Mouse (Mus musculus): ENCODE data around the gene Atxn7l1.
A peak's percentile ranks its signal among the peaks of the same experiment; 100 is the strongest.
"Not testable (repeated sequence)": the region's sequence is repeated elsewhere in the genome, so short reads cannot be mapped to it uniquely, and the experiment has no call there.

Gene Atxn7l1

DNA sequence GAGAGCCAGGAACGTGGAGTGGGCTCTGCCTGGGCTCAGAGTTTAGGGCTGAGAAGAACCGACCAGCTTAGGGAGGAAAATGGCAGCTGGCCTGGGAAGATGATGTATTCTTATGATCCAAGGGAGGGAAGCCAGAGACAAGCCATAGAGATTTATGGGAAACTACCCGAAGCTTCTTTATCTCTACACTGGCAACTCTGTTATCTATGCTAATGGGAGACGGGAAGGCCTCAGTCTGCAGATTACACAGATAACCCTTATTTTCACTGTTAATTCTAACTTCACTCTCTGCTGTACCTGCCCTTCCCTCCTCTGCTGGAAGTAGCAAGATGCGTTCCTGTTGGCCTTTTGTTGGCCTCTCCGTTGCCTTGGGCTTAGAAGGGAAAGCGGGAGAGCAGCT, 5.6 kb downstream of the Atxn7l1 start:
- no peak for DNase-seq

DNA sequence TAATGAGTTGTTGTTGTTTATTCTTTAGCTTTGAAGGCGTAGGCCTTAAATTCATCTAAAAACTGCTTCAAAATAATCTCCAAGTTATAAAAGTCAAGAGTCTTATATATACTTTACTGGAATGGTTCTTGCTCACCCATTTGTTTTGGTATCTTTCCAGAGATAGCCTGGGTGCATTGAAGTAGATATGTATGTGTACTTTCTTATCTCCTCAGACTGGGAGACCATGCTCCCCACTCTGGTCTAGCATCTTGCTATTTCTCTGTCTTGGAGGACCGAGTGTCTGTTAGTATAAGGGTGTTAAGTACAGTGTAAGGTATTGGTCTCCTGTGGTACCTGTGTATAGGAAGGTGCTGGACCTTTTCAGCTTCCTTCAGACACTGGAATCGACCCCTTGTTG, 6.4 kb downstream of the Atxn7l1 start:
- DNase-seq = no peak

DNA sequence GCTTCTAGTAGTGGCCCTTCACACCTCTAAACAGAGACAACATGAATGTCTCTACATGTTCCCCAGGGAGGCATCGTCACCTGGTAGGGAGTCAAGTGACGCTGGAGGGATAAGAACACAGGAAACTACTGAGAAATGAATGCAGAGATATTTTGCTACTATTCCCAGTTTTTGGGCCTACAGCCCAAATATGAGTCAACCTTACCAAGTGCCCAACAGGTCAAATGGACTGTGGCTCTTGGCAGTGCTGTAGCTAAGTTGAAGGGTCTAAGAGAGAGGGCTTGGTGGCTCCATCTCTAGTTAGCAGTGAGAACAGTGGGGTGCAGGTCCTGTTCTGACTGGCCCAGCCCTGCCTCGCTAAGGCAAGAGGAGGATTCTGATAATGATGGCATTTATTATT, 7.2 kb downstream of the Atxn7l1 start:
- no peak for DNase-seq

DNA sequence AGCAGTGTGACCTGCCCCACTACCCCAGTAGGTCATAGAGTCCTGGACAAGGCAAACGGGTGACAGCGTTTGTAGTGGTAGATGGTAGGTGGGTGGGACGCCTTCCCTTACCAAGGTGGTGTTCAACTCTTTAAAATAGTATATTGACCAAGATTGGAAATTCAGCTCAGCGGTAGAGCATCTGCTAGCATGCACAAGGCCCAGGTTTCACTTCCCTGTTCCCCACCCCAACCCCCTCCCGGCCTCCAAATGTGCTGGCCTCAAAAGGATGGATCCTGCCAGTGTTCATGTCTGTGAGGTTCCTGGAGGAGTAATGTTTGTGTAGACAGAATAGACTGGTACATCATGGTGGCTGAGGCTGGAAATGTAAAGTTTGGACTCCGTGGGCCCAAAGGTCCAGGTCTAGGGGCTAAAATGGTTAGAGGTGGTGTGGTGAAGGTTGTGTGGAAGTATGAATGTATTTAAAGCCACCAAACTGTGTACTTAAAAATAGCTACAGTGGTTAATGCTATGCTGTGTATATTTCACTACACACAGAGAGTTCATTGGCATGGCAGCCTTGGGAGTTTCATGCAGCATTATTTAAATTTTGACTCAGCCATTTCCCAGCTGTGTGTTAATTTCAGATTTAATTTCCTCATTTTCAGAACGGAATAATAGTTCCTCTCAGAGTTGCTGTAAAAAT, 9.0 kb downstream of the Atxn7l1 start:
- DNase-seq = no peak

DNA sequence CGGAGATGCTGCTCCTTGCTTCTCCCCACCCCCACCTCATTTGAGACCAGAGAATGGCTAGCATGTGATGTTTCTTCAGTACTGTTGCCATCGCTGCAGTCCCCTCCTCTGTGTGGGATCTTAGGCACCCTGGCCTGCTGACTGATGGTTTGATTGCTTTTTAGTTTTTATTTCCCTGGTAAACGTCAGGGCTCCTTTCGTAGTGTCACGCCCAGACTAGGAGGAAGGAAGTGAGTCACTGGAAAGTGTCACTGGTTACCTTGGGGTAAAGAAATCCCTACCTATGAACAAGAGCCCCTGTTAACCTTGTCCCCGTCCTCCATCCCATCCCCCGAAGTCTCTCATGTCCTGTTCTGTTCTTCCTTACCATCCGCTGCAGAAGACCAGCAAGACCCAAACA, 10.8 kb downstream of the Atxn7l1 start:
- no peak for DNase-seq

DNA sequence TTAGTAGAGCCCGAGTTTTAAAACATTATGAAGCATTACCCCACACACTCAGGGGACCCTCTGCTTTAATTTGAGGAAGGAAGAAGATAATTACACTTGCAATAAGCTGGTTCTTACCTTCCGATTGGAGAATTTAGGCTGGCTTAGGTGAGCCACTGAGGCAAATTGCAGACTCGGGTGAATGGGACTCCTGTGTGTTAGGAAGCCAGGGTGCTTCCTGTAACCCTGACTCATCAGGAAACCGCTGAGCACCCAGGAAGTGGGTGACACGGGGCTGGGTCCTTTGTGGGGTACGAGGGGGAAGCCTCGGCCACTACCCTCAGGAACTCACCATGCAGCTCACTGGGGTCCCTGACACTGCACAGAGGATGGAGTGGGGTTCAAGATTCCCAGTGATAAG, 12.9 kb downstream of the Atxn7l1 start:
- no peak for DNase-seq

DNA sequence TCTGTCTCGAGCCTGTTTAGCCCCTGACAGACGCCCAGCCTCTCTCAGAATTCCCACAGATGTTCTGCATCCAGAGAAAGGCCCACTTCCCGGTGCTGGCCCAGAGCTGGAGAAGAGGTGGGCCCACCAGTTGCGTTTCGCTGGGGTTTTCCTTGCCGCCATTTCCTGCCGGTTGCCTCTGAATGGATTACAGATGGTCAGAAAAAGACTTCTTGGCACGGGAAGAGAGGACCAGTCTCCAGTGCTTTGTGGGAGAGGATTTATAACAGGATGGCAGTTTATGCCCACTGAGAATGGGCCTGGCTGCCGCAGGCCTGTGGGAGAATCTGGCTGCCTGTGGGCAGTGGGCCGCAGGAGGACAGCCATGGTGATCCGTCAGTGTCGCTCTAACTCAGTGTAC, 15.0 kb downstream of the Atxn7l1 start:
- DNase-seq = peak; percentile 52 to 75

DNA sequence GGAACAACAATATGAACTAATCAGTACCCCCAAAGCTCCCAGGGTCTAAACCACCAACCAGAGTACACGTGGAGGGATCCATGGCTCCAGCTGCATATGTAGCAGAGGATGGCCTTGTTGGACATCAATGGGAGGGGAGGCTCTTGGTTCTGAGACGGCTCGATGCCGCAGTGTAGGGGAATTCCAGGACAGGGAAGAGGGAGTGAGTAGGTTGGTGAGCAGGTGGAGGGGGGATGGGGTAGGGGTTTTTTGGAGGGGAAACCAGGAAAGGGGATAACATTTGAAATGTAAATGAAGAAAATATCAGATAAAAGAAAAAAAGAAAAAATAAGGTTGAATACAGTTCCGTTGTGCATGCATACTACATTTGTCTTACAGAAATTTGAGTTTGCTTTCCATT, 16.5 kb downstream of the Atxn7l1 start:
- DNase-seq = not testable (repeated sequence)

DNA sequence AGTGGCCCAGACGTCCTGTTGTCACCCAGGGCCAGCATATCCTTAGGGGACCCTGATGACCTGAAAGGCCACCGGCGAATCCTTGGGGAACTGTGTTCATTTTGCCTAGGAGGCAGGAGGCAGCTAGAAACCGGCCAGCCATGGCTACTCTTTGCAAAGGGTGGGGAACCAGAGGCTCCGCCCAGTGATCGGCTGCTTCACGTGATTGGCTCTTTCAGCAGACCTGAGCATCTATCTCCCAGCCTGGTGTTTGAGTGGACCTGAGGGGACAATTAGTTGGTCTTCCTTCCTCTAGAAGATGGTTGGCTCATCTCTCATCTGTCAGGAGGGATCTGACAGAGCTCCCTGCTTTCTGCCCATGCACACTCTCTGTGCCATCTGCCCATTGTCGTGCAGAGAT, 19.2 kb downstream of the Atxn7l1 start:
- no peak for DNase-seq

DNA sequence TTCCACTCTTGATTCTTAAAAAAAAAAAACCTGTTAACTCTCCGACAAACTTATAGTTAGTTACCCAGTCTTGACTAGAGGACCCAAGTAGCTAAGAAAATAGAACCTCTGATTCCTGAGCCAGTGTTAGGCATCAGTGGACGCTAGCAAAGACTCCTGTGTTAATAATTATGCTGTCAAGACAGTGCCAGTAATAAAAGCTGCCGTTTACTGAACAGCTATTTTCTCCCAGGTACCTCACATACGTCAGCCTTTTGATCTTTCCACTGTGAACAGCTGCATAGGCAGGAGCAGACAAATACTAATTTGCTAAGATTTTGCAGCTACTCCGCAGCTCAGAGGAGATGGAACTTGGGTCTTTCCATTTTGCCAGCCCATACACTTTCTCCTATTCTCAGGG, 20.1 kb downstream of the Atxn7l1 start:
- DNase-seq = no peak

DNA sequence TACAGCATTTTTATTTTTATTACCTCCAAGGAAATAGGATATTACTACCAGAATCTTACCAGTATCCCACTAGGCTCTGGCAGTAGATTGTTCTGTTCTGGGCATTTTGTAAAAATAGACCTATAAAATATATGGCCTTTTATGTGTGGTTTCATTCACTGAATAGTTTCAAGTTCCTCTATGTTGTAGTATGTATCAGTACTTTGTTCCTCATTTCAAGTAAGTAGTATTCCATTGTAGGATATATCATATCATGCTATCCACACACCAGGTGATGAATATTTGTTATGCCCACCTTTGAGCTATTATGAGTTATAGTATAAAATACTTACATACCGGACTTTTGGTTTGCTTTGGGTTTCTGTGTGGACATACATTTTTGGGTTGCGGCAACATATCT, 21.0 kb downstream of the Atxn7l1 start:
- DNase-seq = no peak

DNA sequence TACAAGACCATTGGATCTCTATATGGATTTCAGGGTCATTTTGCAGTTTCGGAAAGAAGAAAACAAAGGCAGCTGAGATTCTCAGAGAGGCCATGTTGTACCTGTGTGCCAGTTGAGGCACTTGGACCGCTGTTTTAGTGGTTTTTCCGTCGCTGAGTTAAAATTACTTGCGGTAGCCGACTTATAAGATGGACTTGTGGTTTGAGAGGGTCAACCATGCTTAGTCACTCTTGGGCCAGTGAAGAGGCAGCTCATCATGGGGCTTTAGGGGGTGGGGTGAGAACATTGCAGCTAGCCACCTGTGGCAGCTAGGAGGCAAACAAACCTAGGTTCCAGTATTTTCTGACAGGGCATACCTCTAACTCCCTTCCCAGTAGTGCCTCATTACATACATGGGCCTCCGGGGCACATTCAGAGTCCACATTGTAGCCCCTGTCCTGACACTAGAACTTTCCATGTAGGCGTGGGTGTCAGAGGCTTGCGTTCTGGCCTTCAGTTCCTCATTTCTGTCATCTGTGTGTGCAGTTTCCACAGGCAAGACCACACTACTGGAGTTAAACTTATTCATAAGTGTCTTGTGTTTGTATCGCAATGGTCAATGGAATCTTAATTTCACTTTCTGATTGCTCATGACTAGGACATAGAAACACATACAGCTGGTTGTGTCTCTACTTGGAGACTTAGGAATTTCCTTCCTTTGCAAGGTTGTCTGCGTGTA, 22.4 kb downstream of the Atxn7l1 start:
- DNase-seq = no peak

DNA sequence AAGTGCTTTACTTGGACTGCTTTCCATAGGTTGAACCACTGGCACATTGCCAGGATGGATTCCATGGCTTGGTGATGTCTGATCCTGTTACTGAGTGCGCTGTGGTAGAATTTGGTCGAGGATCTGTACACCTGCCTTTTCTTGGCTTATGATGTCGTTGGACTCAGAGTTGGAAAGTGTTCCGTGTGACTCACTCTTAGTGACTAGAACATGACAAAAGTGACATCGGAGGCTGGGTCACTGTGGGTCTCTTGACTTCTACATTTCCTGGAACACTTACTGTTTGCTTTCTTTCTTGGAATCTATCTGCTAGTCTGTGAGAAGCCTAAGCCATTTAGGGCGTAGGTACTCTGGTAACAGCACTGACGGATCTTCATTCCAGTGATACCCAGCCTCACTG, 23.3 kb downstream of the Atxn7l1 start:
- no peak for DNase-seq

DNA sequence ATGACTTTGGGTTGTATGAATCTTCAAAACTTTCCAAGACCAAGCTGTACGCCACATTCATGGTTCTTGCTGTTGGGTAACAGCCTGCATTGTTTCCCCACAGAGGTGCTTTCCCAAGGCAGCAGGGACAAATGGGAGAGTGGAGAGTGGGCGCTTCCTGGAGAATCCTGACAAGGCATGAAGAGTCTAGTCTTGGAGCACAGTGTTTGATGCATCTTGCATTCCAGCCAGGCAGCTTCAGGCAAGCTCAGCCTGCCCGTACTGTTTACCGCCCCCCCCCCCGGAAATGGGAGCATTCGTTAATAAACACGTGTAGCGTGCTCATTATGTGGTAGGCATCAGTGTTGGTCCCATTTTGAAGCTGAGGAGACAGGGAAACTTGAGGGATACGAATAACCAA, 25.4 kb downstream of the Atxn7l1 start:
- no peak for DNase-seq

DNA sequence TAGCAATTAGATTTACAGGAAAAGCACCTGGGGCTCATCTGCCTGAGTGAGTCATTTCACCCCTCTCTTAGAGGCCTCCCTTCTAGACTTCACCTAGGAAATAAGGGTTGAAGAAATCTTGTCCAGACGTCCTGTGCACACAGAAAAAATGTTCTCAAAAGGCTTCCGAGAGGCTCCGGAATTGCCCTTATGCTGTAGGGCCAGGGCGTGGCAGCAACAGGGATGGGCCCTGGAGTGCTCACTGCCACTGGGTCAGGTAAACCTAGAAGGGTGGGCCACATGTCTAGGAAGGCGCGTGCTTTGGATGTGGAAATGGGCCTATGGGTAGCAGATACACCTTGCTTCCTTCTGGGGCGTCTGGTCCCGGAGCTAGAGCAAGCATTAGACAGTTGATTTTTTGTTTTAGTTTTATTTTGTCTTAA, 26.2 kb downstream of the Atxn7l1 start:
- no peak for DNase-seq

DNA sequence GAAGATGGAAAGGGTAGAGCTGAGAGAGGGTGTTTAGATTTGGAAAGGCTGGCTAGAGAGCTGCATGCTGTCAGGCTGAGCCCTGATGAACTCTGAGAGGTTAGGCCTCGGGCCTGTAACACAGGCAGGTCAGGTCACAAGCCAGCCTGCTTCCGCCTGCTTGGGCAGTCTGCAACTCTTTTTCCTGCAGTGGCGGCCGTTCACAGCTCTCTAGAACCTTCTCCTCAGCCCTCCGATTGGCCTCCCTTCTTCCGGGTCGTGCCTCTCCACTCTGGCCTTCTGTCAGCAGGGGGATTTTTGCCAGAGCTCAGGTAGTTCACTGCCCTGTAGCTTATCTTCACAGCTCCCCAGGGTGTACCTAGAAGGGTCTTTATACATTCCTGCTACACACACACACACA, 26.7 kb downstream of the Atxn7l1 start:
- DNase-seq = no peak

DNA sequence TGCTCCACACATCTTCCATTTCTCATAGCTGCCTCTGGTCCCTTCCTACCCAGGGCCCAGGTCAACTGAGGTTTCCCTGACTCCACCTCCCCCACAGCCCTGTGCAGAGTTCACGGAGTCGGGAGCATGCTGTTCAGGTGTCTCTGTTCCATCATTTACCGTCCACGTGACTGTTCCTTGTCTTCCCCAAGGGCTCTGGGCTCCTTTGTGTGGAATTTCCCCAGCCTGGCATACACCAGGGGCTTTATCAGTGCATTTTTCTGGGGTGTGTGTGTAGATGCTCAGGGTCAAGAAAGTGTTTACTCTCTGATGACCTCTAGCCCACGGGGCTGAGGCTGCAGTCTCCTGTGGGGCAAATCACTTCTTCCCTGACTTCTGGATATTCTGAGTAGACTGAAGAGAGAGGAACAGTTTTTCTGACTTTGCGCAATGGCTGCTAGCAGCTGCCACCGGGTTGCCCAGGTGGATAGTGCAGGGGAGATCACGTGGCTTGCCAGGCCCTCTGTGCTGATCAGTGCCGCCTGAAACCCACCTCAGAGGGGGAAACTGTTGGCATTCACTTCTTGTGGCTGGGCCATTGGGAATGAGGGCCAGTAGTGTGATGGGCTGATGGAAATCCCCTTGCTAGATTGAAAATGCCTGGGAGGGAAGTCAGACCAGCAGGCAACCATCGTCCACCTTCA, 27.3 kb downstream of the Atxn7l1 start:
- DNase-seq = no peak

DNA sequence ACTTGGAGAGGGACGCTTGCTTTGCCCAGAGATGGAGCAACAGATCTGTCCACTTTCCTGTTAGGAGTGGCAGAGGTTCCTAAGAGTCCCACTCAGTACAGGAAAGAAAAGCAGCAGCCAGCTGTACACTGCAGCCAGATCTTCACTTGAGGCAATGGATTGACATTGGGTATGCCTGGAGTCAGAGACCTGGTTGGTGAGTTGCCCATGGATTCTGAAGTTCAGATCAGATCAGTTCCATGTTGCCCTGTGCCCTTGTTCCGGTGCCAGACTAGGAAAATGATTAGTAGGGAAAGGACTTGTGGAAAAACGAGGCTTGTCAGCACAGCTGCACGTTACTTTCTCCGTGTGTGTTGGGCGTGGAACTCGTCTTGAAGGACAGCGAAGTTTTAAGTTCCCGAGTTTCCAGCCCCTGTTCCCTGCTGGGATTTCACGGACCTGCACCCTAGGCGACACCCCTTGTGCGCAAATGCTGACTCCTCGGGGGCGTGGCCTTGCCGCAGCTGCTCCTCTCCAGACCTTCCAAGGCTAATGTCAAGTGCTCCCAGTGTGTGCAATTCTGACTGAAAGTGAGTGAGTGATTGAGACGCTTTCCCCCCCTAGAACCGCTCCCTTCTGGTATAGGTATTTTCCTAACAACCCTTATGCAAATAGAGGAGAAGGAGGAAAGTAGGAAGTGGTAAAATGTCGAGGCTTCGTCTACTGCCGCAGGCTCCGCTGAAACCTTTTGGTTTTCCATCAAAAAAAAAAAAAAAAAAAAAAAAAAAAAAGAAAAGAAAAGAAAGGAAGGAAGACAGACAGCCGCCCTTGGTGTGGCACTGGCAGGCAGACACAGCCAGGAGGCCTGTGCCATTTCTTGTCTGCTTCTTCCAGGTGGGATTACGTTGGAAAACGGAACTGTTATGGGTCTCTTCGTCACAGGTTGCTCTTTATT, 28.4 kb downstream of the Atxn7l1 start:
- DNase-seq = peak in 1 of 2 experiments; percentile 19

DNA sequence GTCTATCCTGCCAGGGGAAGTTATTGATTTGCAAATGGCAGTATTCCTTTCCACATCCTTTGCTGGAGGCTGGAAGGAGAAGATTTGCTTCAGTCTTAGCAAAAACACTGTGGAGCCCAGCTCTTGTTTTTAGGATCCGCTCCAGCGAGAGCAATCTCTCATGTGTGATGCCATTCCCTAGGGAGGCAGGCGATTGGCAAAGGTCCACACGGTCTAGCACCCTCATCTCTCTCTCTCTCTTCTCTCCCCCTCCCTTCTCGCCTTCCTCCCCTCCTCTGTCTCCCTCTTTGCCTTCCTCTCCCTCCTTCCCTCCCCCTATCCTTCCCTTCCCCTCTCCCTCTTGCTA, 29.0 kb downstream of the Atxn7l1 start:
- DNase-seq = peak in 1 of 2 experiments; percentile 45

DNA sequence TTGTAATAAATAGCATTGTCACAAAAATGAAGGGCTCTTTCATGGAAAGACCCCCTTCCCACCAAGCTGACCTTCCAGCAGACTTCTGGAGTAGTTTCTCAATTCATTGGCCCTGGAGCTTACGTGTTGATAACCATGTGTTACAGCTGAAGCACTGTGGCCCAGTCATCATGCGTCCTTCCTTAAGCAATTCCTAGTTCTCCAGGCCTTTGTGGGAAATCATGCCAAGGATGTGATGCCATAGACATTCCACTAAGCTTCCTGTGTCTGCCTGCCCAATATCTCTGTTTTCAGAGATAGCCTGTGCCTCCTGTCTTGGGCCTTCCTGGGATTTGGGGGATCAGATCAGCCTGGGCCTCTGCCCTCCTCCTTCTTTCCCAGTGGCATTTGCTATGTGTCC, 32.9 kb downstream of the Atxn7l1 start:
- no peak for DNase-seq

DNA sequence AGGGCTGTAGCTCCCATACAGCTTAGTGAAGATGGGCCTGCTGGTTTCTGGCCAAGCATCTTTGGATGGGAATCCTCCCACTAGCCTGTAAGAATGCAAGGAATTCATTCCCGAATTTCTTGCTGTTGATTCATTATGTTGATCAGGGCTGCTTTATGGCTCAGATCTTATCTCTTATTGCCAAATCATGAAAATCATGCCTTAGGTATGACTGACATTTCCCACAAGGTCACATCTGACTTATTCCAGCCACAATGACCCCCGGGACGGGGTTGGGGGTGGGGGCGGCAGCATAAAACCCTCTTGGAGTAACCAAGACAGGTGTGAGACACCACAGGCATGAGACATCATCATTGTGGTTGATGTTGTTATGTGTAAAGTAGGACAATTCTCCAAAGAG, 34.4 kb downstream of the Atxn7l1 start:
- no peak for DNase-seq

DNA sequence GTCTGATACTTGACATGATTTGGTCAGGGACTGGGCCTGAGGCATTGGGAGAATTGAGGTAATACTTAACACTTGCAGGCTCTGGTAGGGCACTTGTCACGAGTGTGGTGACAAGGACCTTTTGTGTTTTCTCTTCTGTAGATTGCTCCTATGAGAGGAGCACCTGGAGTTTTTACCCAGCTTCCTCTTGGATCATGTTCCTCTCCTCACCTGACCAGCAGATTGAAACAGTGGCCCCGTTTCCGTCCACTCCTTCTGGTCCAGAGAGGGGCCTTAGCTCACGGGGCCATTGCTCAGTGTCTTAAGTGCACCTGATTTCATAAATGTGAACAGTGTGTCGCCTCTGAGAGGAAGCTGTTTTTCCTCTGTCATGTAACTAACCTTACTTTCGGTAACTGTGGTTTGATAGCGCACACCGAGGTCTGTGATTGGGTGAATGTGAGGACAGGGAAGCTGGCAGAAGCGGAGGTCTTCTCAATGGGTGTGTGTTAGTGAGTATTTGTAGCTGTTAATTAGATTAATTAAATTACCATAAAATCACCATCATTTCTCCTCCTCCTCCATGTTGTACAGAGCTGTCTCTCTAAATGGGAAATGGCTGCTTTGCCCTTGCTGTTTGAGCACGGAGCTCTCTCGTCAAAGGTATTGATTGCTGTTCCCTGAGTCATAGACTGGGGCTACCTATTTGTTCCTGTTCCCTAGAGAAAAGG, 35.1 kb downstream of the Atxn7l1 start:
- no peak for DNase-seq
